Mouse (Mus musculus): ENCODE data around the gene Noc4l. TPM values are rescaled to one million over a fixed set of nuclear protein-coding genes. Genes with fewer than 3 reads are reported as not detected.

Gene Noc4l
- total RNA-seq, 2 experiments from 2014 or later: 11.8 to 12.3 TPM

- DNase-seq (ENCODE audit: low spot score): no peak
- intact Hi-C loops (cut with DNase I): no loop called here
Observed at GRCm38 (mm10) chr5:110610484-110610883, 42.7 kb downstream of the Noc4l start.

GRCm38 (mm10) chr5:110609868-110610267, 43.3 kb downstream of the Noc4l start:
- DNase-seq (ENCODE audit: low spot score): no peak
- intact Hi-C loops (cut with DNase I): no loop called here

DNA sequence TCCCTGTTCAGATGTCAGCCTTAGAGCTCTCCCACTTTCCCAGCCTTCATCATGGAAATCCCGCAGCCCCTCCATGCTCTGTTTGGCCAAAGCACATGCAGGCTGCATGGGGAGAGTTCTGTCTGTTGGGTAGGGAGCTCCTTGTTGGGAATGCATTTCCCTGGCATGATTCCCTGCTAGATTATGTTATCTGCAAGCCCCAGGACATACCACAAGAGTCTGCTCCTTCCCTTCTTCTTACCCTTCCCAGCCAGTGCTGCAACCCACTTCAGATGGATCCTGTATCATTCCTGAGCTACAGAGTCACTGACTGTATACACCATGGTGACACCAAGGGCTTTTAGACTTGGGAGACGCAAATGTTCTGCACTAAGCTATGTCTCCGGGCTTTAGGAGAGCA, 43.8 kb downstream of the Noc4l start:
- intact Hi-C loops (cut with DNase I): no loop called here
- no peak for DNase-seq (ENCODE audit: low spot score)

DNA sequence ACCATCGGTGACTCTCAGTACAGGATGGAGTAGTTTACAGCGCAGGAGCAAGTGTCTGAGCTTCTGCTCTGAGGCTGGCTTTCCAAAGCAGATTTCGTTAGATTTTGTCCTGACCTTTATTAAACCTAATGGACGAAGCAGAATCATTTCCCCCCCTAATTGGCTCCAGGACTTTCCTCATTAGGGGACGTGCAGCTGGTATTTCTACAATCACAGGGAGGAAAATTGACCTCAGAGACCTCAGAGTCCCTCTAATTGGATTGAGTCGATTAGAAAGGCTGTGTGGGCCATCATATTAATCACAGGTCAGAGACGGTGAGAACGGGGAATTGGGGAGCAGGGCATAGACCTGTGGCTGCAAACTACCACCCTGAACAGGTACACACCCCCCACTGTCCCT, 44.3 kb downstream of the Noc4l start:
- no peak for DNase-seq (ENCODE audit: low spot score)
- intact Hi-C loops (cut with DNase I): no loop called here

GRCm38 (mm10) chr5:110608336-110608735, 44.9 kb downstream of the Noc4l start:
- no peak for DNase-seq (ENCODE audit: low spot score)
- intact Hi-C loops (cut with DNase I): no loop called here

DNA sequence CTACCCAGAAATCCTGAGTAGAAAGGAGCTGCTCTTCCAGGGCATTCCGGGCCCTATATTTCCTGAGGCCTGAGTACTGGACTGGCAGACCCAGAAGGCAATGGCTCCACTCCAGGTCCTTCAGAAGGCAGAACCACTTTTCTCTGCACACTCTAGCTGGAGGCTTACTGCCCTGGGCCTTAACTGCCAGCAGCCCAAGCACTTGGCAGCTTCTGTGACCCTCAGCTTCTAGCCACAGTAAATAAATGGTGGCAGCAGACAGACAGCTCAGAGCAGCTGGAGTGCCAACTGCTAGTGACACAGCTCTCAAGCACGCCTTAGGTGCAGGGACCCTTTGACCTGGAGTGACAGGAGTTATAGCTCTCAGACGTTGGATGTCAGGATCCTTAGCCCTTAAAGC, 45.5 kb downstream of the Noc4l start:
- no peak for DNase-seq (ENCODE audit: low spot score)

DNA sequence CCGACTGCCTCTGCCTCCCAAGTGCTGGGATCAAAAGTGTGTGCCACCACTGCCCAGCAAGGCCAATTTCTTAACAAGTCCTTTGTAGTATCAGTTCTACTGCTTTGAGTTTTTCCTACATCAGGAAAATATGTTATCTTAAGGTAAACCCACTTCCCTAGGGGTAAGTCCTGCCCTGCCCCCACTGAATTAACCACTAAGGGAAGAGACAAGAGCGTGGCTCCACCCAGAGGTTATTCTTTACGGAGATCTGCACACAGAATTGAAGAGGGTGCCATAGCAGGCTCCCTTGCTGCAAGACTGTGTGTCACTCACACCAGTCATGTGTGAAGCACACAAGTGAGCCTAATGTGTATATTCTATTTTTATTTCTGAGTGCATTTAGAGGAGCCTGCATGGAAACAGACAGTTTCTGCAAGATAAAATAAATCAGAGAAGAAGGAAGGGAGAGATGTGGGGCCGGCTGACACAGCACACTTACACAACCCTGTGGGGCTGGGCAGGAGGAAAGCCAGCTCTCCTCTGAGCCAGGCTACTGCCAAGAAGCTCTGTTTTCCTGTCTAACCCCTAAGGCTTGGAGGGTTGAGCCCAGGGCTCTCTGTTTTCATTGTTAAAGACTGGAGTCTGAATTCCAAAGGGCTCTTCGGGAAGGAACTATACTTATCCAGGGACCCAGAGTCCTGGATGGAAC, 47.5 kb downstream of the Noc4l start:
- DNase-seq (ENCODE audit: low spot score): no peak
- intact Hi-C loops (cut with DNase I): no loop called here

More for the DNA sequence above, 45.5 kb downstream of the Noc4l start:
- intact Hi-C loops (cut with DNase I): no loop called here

GRCm38 (mm10) chr5:110604311-110604710, 48.9 kb downstream of the Noc4l start:
- DNase-seq (ENCODE audit: low spot score): no peak
- intact Hi-C loops (cut with DNase I): no loop called here

GRCm38 (mm10) chr5:110603016-110603685, 50.1 kb downstream of the Noc4l start:
- intact Hi-C loops (cut with DNase I): no loop called here
- DNase-seq (ENCODE audit: low spot score): no peak

Small RNA genes within 50 kb of the gene (microRNA-seq; reads per million reads assigned to microRNA genes)
- not detected for gene Mir7026

Other genes starting within 250 kb of the Noc4l start
- gene Fbrsl1, start 204.9 kb downstream of the Noc4l start, total RNA-seq (2021): 10 to 100 TPM; 43.1 to 48.6 TPM
- not detected for gene Galnt9, start 109.1 kb downstream of the Noc4l start, total RNA-seq (2021)
- gene Ddx51, start within 50 bp of the Noc4l start, total RNA-seq (2021): 1 to 10 TPM; 8.6 to 9.7 TPM
- gene Ep400, start 117.3 kb upstream of the Noc4l start, total RNA-seq (2021): 10 to 100 TPM; 34.9 to 36.6 TPM
- 10 to 100 TPM; 16.1 to 17.9 TPM for gene Pus1, start 127.2 kb upstream of the Noc4l start, total RNA-seq (2021)
- gene Ulk1, start 156.7 kb upstream of the Noc4l start, total RNA-seq (2021): 10 to 100 TPM; 73.2 to 78.0 TPM
- gene Hscb, start 186.4 kb upstream of the Noc4l start, total RNA-seq (2021): 10 to 100 TPM; 18.8 to 21.1 TPM
- 1 to 10 TPM; 3.3 to 4.5 TPM for gene Chek2, start 186.6 kb upstream of the Noc4l start, total RNA-seq (2021)
- 10 to 100 TPM; 13.3 to 16.9 TPM for gene Ttc28, start 226.4 kb upstream of the Noc4l start, total RNA-seq (2021)